Mouse (Mus musculus) kidney, adult 2 months (tissue): ENCODE results near the gene Mob3b. TPM values are rescaled to one million over a fixed set of nuclear protein-coding genes. Genes with fewer than 3 reads are reported as not detected.
A peak's percentile ranks its signal among the peaks of the same experiment; 100 is the strongest.

Experiments
- DNase-seq: peaks from one replicate; pipeline ENCODE4 v3.0.0; 2021
- H3K27ac ChIP-seq: fragments of 200-500 bp; 2 replicates; pipeline ENCODE4 v1.5.1; 2012; ENCODE audit warnings: low read depth, low read length, control low read depth, inconsistent platforms; ENCODE audit not compliant: insufficient read depth
- H3K27me3 ChIP-seq: fragments of 200-500 bp; replicated peaks from 2 replicates; pipeline ENCODE4 v1.6.1; 2012; ENCODE audit warnings: mild to moderate bottlenecking, moderate library complexity, low read length, inconsistent platforms; ENCODE audit not compliant: control insufficient read depth, insufficient read depth
- H3K36me3 ChIP-seq: fragments of 200-500 bp; 2 replicates; pipeline ENCODE4 v1.6.1; 2012; ENCODE audit warnings: mild to moderate bottlenecking, moderate library complexity, low read length, inconsistent platforms; ENCODE audit not compliant: control insufficient read depth, insufficient read depth
- H3K4me1 ChIP-seq: fragments of 200-500 bp; 2 replicates; pipeline ENCODE4 v1.6.1; 2011; ENCODE audit warnings: low read length; ENCODE audit not compliant: control insufficient read depth, insufficient read depth
- H3K4me3 ChIP-seq: fragments of 200-500 bp; 2 replicates; pipeline ENCODE4 v1.5.1; 2011; ENCODE audit warnings: mild to moderate bottlenecking, low read depth, low read length, control low read depth; ENCODE audit not compliant: insufficient read depth
- CTCF ChIP-seq: fragments of 200-500 bp; conservative IDR thresholded peaks from 2 replicates; pipeline ENCODE4 v1.5.1; 2011; ENCODE audit warnings: low read depth, mild to moderate bottlenecking, control low read depth, low read length, moderate library complexity, mixed read lengths; ENCODE audit not compliant: insufficient read depth, insufficient read length
- POLR2A ChIP-seq: fragments of 200-500 bp; IDR thresholded peaks from one replicate; pipeline ENCODE4 v1.6.1; 2011; ENCODE audit warnings: low read depth, low read length, control low read depth
- WGBS: fragments of 180-500 bp; shearing (Covaris S2); methylation state at CpG from one replicate; pipeline ENCODE4 v1.1.7; 2018; 5-methylcytosine and 5-hydroxymethylcytosine counted together
- polyA plus RNA-seq: library from polyadenylated mRNA; depleted of rRNA; stranded (reverse); fragments of >200 nt; gene quantifications from 2 replicates; pipeline ENCODE4 v1.2.3, GENCODE M21; 2012

Mob3b gene
- polyA plus RNA-seq, 1 experiment, result 11.8 TPM

- Histone ChIP-seq H3K4me3 (no peak overlapping the region), H3K4me1 (0 out of 2 replicates have a peak, but pooled peaks cover 5% of the 10 kb centered on the region), H3K27ac (no peak overlapping the region), H3K27me3 (no peaks in the 10 kb centered on the region), H3K36me3 (no peaks in the 10 kb centered on the region)
- WGBS, result 81% methylated on average over 2 of the region's 2 CpGs
- TF ChIP-seq CTCF, result no peak
- TF ChIP-seq POLR2A, result no peak
- no peak for DNase-seq
Observed at GRCm38 (mm10) chr4:35165275-35165674, 8.0 kb upstream of the Mob3b start.

GRCm38 (mm10) chr4:35157815-35158214 is 531 bp upstream of the Mob3b start:
- TF ChIP-seq POLR2A (no peak), CTCF (no peak)
- H3K27me3 ChIP-seq, result no peaks in the 10 kb centered on the region
- DNase-seq, result no peak
- H3K27ac ChIP-seq, result no peak overlapping the region
- peaks cover 5% of the 10 kb centered on the region; the same call in 1 of the 2 replicates for H3K4me1 ChIP-seq
- WGBS, result 63% methylated on average over 11 of the region's 11 CpGs
- no peaks in the 10 kb centered on the region for H3K36me3 ChIP-seq
- H3K4me3 ChIP-seq, result no peak overlapping the region

- WGBS, result under 1% methylated on average over 26 of the region's 26 CpGs
- Histone ChIP-seq H3K27ac (peak overlapping the region; percentile 93), H3K4me1 (peaks cover 5% of the 10 kb centered on the region; the same call in 1 of the 2 replicates), H3K4me3 (peak overlapping the region; percentile 82), H3K36me3 (no peaks in the 10 kb centered on the region), H3K27me3 (no peaks in the 10 kb centered on the region)
- TF ChIP-seq POLR2A (no peak), CTCF (no peak)
- DNase-seq, result peak; percentile 92
Observed at GRCm38 (mm10) chr4:35156149-35156611, 1.1 kb downstream of the Mob3b start.

GRCm38 (mm10) chr4:35155132-35155922 is 2.0 kb downstream of the Mob3b start:
- WGBS, result 21% methylated on average over 20 of the region's 20 CpGs
- no peaks in the 10 kb centered on the region for H3K27me3 ChIP-seq
- peaks cover 8% of the 10 kb centered on the region; the same call in 1 of the 2 replicates for H3K4me1 ChIP-seq
- TF ChIP-seq POLR2A (no peak), CTCF (peak; percentile 53; the same call in 1 of the 2 replicates)
- DNase-seq, result peak; percentile 97
- H3K27ac ChIP-seq, result peak overlapping the region; percentile 93
- no peaks in the 10 kb centered on the region for H3K36me3 ChIP-seq
- peak overlapping the region; percentile 82 for H3K4me3 ChIP-seq

- TF ChIP-seq CTCF (no peak), POLR2A (no peak)
- H3K36me3 ChIP-seq, result no peaks in the 10 kb centered on the region
- H3K4me1 ChIP-seq, result peaks cover 8% of the 10 kb centered on the region; the same call in 1 of the 2 replicates
- 48% methylated on average over 3 of the region's 3 CpGs for WGBS
- H3K27me3 ChIP-seq, result no peaks in the 10 kb centered on the region
- no peak overlapping the region for H3K27ac ChIP-seq
- H3K4me3 ChIP-seq, result no peak overlapping the region
- peak; percentile 45 for DNase-seq
Observed at GRCm38 (mm10) chr4:35154051-35154450, 3.2 kb downstream of the Mob3b start.

- TF ChIP-seq CTCF (no peak), POLR2A (no peak)
- Histone ChIP-seq H3K36me3 (no peaks in the 10 kb centered on the region), H3K4me3 (no peak within 1 kb of the TSS), H3K4me1 (peaks cover 8% of the 10 kb centered on the region; the same call in 1 of the 2 replicates), H3K27ac (0 out of 2 replicates have a peak within 1 kb of the TSS, but pooled peaks have one; percentile 12), H3K27me3 (no peaks in the 10 kb centered on the region)
- 87% methylated on average over 4 of the region's 4 CpGs for WGBS
- DNase-seq, result no peak
Observed at GRCm38 (mm10) chr4:35151756-35152155, 5.5 kb downstream of the Mob3b start, which contains the start of gene Ifnk. TSS of gene Ifnk (plus strand) at chr4:35152056.

GRCm38 (mm10) chr4:35150706-35151105 is 6.6 kb downstream of the Mob3b start:
- peaks cover 8% of the 10 kb centered on the region; the same call in 1 of the 2 replicates for H3K4me1 ChIP-seq
- no peaks in the 10 kb centered on the region for H3K36me3 ChIP-seq
- 61% methylated on average over 3 of the region's 3 CpGs for WGBS
- DNase-seq, result no peak
- TF ChIP-seq CTCF (no peak), POLR2A (no peak)
- no peak overlapping the region for H3K27ac ChIP-seq
- H3K27me3 ChIP-seq, result no peaks in the 10 kb centered on the region
- H3K4me3 ChIP-seq, result no peak overlapping the region
